Mouse (Mus musculus) embryonic fibroblast, embryonic 13.5 days (primary cell): ENCODE measurements around the gene Clspn.

Experiments
- CTCF ChIP-seq: IDR thresholded peaks from 2 replicates; pipeline ENCODE4 v1.5.1; 2011; ENCODE audit warnings: mild to moderate bottlenecking, control low read depth, low read length, moderate library complexity, borderline replicate concordance; ENCODE audit not compliant: insufficient read depth
- POLR2A ChIP-seq: IDR thresholded peaks from 2 replicates; pipeline ENCODE4 v1.6.1; 2011; ENCODE audit warnings: low read depth, mild to moderate bottlenecking, control low read depth, low read length, moderate library complexity

DNA sequence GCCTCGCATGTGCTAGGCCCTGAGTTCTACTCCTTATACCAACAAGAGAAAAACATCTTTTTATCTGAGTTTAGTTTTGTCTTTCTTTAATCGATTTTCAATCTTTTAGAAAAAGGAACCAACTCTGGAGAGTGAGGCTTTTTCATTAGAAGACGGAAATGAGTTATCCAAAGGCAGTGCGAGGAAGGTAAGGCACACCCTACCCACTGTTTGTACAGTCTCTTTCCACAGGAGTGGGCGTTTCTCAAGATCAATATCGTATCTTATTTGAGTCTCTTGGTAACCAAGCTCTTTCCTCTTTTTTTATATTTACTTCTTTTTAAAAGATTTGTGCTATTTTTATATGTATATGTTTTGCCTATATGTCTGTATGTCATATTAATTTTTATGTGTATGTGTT, 7.1 kb downstream of the Clspn start:
- TF ChIP-seq POLR2A, result no peak
- TF ChIP-seq CTCF, result no peak
